Mouse (Mus musculus) embryonic fibroblast, embryonic 13.5 days (primary cell): ENCODE measurements around the gene Atp6v1a.

Experiments
- CTCF ChIP-seq: IDR thresholded peaks from 2 replicates; pipeline ENCODE4 v1.5.1; 2011; ENCODE audit warnings: mild to moderate bottlenecking, control low read depth, low read length, moderate library complexity, borderline replicate concordance; ENCODE audit not compliant: insufficient read depth
- POLR2A ChIP-seq: IDR thresholded peaks from 2 replicates; pipeline ENCODE4 v1.6.1; 2011; ENCODE audit warnings: low read depth, mild to moderate bottlenecking, control low read depth, low read length, moderate library complexity

DNA sequence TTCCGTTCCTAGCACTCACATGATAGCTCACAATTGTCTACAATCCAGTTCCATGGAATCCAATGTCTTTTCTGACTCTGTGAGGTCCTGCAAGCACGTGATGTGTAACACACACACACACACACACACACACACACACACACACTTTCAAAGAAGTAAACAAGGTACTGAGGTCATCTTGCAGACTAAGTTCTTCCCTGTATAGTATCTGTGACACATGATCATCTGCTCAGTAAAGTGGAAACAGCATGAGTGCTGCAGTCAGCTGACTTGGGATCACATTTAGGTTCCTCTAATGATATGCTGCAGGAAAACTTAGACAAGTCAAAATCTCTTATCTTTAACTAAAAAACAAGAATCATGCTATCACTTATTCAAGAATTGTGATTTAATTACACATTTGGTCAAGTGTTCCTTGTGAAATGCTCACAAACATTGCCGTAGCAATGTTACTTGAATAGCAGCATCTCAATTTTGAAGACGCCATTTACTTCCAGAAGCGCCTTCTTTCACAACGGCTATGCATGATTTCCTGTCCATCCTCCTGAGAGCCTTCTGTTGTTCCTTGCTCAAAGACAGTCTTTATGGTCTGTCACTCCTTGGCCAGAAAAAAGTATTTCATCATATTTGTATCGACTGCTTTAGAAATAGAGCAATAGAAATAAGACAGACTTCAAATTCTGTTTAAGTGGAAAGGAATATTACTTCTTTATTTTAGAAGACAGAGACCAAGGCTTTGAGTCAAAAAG lies 19.6 kb downstream of the Atp6v1a start:
- TF ChIP-seq CTCF (no peak), POLR2A (no peak)
